Comparison of ENCODE assay signal across 28 mouse cellular contexts in the genomic region with DNA sequence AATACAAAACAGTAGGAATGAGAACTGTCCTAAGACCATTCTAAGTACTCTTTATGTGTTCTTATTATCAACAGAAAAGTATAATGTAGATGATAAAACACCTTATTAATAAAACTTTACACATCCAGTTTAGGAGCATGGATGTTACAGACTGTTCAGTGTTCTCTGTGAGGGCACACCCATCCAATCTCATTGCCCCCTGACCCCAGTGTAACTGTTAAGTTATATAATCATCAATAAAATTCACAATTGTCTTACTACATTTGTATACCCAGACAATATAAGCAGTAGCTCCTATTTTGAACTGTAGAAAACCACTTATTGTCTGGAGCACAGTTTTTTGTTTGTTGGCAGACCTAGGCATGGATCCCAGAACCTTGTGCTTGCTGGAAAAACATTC. TPM values are rescaled to one million over a fixed set of nuclear protein-coding genes. Genes with fewer than 3 reads are reported as not detected.
DNase-seq lines count a peak whose midpoint lies in the region; ATAC-seq lines count a peak whose summit lies in the region.
"Had no signal": no experiment of that assay in that cellular context is flagged by ENCODE, and none has a peak within 500 bp of the region (broad histone marks: within the 10 kb centered on the region; RNA-seq: fewer than 3 reads in every experiment).

No protein-coding gene starts in this region.

- H3K4me1 ChIP-seq in forebrain, embryonic 10.5 days = peaks cover 36% of the 10 kb centered on the region
- no peaks in the 10 kb centered on the region for H3K4me1 ChIP-seq in forebrain, embryonic 14.5 days (ENCODE audit: control insufficient read depth, insufficient read depth, low read length)
- peaks cover 79% of the 10 kb centered on the region for H3K4me1 ChIP-seq in heart, embryonic 13.5 days
- peaks cover 23% of the 10 kb centered on the region for H3K4me1 ChIP-seq in embryonic facial prominence, embryonic 10.5 days
- H3K4me1 ChIP-seq in limb, embryonic 10.5 days = peaks cover 47% of the 10 kb centered on the region
- H3K4me1 ChIP-seq: hindbrain, embryonic 15.5 days; liver, embryonic 15.5 days; stomach, embryonic 15.5 days had no signal

- no peak overlapping the region for H3K4me2 ChIP-seq in forebrain, embryonic 14.5 days (ENCODE audit: low read length)
- H3K4me2 ChIP-seq in heart, embryonic 13.5 days = no peak overlapping the region
- H3K4me2 ChIP-seq: embryonic facial prominence, embryonic 12.5 days; hindbrain, embryonic 15.5 days; limb, embryonic 12.5 days; liver, embryonic 15.5 days; lung, embryonic 14.5 days; stomach, embryonic 15.5 days had no signal

- DNase-seq in forebrain, embryonic 10.5 days (ENCODE audit: extremely low spot score, low spot score) = no peak
- no peak for DNase-seq in forebrain, embryonic 14.5 days (ENCODE audit: low spot score)
- DNase-seq in heart, postnatal 4 days = no peak
- no peak for DNase-seq in embryonic facial prominence, embryonic 10.5 days (ENCODE audit: low spot score)
- no peak for DNase-seq in limb, embryonic 10.5 days (ENCODE audit: low spot score)
- no peak for DNase-seq in cerebellum, adult 11 months
- DNase-seq: adrenal gland, adult 2 months; cerebellum, adult 8-10 months; cerebellum, postnatal 36 days; gastrocnemius, adult 2 months; gastrocnemius, postnatal 36 days; kidney, adult 8-10 months; layer of hippocampus, postnatal 36 days; lung, postnatal 14 days; right cerebral cortex, postnatal 25 days had no signal

- H3K27me3 ChIP-seq in forebrain, embryonic 10.5 days (ENCODE audit: poor library complexity, severe bottlenecking) = no peaks in the 10 kb centered on the region
- no peaks in the 10 kb centered on the region for H3K27me3 ChIP-seq in forebrain, embryonic 14.5 days (replicated peaks; ENCODE audit: control insufficient read depth, insufficient read depth, low read length)
- H3K27me3 ChIP-seq in heart, embryonic 13.5 days (replicated peaks) = no peaks in the 10 kb centered on the region
- no peaks in the 10 kb centered on the region for H3K27me3 ChIP-seq in embryonic facial prominence, embryonic 10.5 days (replicated peaks; ENCODE audit: low read depth, poor library complexity, severe bottlenecking)
- H3K27me3 ChIP-seq in limb, embryonic 10.5 days (ENCODE audit: low read depth, poor library complexity, severe bottlenecking) = no peaks in the 10 kb centered on the region
- H3K27me3 ChIP-seq: CH12.LX; embryonic facial prominence, embryonic 12.5 days; hindbrain, embryonic 15.5 days; limb, embryonic 12.5 days; liver, embryonic 15.5 days; stomach, embryonic 15.5 days had no signal

- H3K27ac ChIP-seq in forebrain, embryonic 10.5 days = peak overlapping the region; percentile 63; the same call in 1 of the 2 replicates
- no peak overlapping the region for H3K27ac ChIP-seq in forebrain, embryonic 14.5 days (ENCODE audit: low read depth, low read length)
- peak overlapping the region; percentile 76 for H3K27ac ChIP-seq in heart, embryonic 13.5 days (replicated peaks)
- peak overlapping the region; percentile 57 for H3K27ac ChIP-seq in embryonic facial prominence, embryonic 10.5 days (replicated peaks)
- peak overlapping the region; percentile 80 for H3K27ac ChIP-seq in limb, embryonic 10.5 days
- H3K27ac ChIP-seq: embryonic facial prominence, embryonic 12.5 days; gastrocnemius, adult 2 months; hindbrain, embryonic 10.5 days; hindbrain, embryonic 15.5 days; kidney, postnatal 0 days; limb, embryonic 12.5 days; liver, embryonic 15.5 days; stomach, embryonic 15.5 days had no signal

- no peak overlapping the region for H3K9ac ChIP-seq in forebrain, embryonic 14.5 days (ENCODE audit: low read length)
- no peak overlapping the region for H3K9ac ChIP-seq in heart, embryonic 13.5 days
- H3K9ac ChIP-seq: embryonic facial prominence, embryonic 12.5 days; hindbrain, embryonic 15.5 days; limb, embryonic 12.5 days; liver, embryonic 15.5 days; lung, embryonic 14.5 days; stomach, embryonic 15.5 days had no signal

- H3K9me3 ChIP-seq in forebrain, embryonic 10.5 days = no peaks in the 10 kb centered on the region
- H3K9me3 ChIP-seq in forebrain, embryonic 14.5 days (replicated peaks; ENCODE audit: control insufficient read depth, low read length) = no peaks in the 10 kb centered on the region
- no peaks in the 10 kb centered on the region for H3K9me3 ChIP-seq in heart, embryonic 13.5 days
- no peaks in the 10 kb centered on the region for H3K9me3 ChIP-seq in embryonic facial prominence, embryonic 10.5 days
- H3K9me3 ChIP-seq in limb, embryonic 10.5 days (replicated peaks) = no peaks in the 10 kb centered on the region
- H3K9me3 ChIP-seq: embryonic facial prominence, embryonic 12.5 days; hindbrain, embryonic 10.5 days; hindbrain, embryonic 15.5 days; limb, embryonic 12.5 days; liver, embryonic 15.5 days; stomach, embryonic 15.5 days had no signal

- no peak for ATAC-seq in forebrain, embryonic 14.5 days
- ATAC-seq in heart, embryonic 13.5 days (ENCODE audit: extremely low read depth, insufficient number of reproducible peaks, low FRiP score, low TSS enrichment) = no peak
- ATAC-seq: activated CD4-positive, CD25-positive, alpha-beta regulatory T cell, adult 4 months; forebrain, embryonic 16.5 days; inflammation-experienced regulatory T-cells, adult 6 months had no signal

- H3K4me3 ChIP-seq in forebrain, embryonic 10.5 days = no peak overlapping the region
- H3K4me3 ChIP-seq in forebrain, embryonic 14.5 days (ENCODE audit: low read depth, low read length) = no peak overlapping the region
- H3K4me3 ChIP-seq in heart, embryonic 13.5 days = no peak overlapping the region
- no peak overlapping the region for H3K4me3 ChIP-seq in embryonic facial prominence, embryonic 10.5 days
- no peak overlapping the region for H3K4me3 ChIP-seq in limb, embryonic 10.5 days
- H3K4me3 ChIP-seq: embryonic facial prominence, embryonic 12.5 days; gastrocnemius, adult 2 months; hindbrain, embryonic 10.5 days; hindbrain, embryonic 15.5 days; limb, embryonic 12.5 days; liver, embryonic 15.5 days; stomach, embryonic 15.5 days had no signal

- peaks cover 11% of the 10 kb centered on the region for H3K36me3 ChIP-seq in forebrain, embryonic 10.5 days (replicated peaks)
- no peaks in the 10 kb centered on the region for H3K36me3 ChIP-seq in forebrain, embryonic 14.5 days (ENCODE audit: control insufficient read depth, insufficient read depth, low read length)
- peaks cover 74% of the 10 kb centered on the region for H3K36me3 ChIP-seq in heart, embryonic 13.5 days
- no peaks in the 10 kb centered on the region; the same call in 1 of the 2 replicates for H3K36me3 ChIP-seq in embryonic facial prominence, embryonic 10.5 days (replicated peaks)
- H3K36me3 ChIP-seq in limb, embryonic 10.5 days = peaks cover 12% of the 10 kb centered on the region
- H3K36me3 ChIP-seq: hindbrain, embryonic 15.5 days had no signal

RNA-seq across cellular contexts. Expression of a gene that starts 13.9 kb away (rescaled TPM):
- polyA plus RNA-seq in forebrain, embryonic 10.5 days (2016; fragmentation: Nextera tagmentation; extraction: Ambion mirVana) = 38.6 and 47.0 TPM in 2 replicates
- polyA plus RNA-seq in forebrain, embryonic 14.5 days (2014; fragmentation: Nextera tagmentation; extraction: Ambion mirVana) = 33.2 and 35.3 TPM in 2 replicates
- polyA plus RNA-seq in heart, embryonic 13.5 days (2015; fragmentation: Nextera tagmentation; extraction: Ambion mirVana) = 686 and 787 TPM in 2 replicates
- 100 to 1,000 TPM; 226 to 231 TPM for total RNA-seq in heart, postnatal 4 days (2021)
- polyA plus RNA-seq in embryonic facial prominence, embryonic 10.5 days (2016; fragmentation: Nextera tagmentation; extraction: Ambion mirVana) = 39.7 and 40.8 TPM in 2 replicates
- polyA plus RNA-seq in limb, embryonic 10.5 days (2016; fragmentation: Nextera tagmentation; extraction: Ambion mirVana) = 43.1 and 44.2 TPM in 2 replicates

Comparison
In these comparisons a context has a peak if more than half of its experiments do, and no peak if none do; other contexts are left out.
1. RNA of a gene that starts 13.9 kb away (polyA plus RNA-seq): 686 to 787 TPM in heart, embryonic 13.5 days; 43.1 to 44.2 TPM in limb, embryonic 10.5 days, 39.7 to 40.8 TPM in embryonic facial prominence, embryonic 10.5 days, 38.6 to 47.0 TPM in forebrain, embryonic 10.5 days and 33.2 to 35.3 TPM in forebrain, embryonic 14.5 days; every median in the first group is over 10 times any median in the second.